Mouse (Mus musculus): ENCODE results near the gene Katnbl1.
"Not testable (repeated sequence)": the region's sequence is repeated elsewhere in the genome, so short reads cannot be mapped to it uniquely, and the experiment has no call there.

Katnbl1 gene

DNA sequence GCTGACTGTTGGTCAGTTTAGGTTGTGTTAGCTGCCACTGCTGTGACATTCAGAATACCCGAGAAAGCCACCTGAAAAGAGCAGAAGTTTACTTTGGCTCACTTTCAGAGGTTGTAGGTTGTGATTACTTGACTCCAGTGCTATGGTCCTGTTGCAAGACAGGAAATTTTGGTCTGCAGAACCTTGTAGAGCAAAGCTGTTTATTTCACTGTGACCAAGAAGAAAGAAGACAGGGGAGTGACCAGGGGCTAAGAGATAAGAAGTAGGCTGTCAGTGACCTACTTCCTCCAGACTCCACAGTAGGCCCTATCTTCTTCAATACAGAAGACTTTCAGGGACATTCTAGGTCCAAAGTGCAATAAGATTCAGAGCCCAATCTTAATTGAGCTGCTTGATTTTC lies 17.6 kb downstream of the Katnbl1 start:
- DNase-seq = no peak

- no peak for DNase-seq
Observed at GRCm38 (mm10) chr2:112407030-112407429, 28.0 kb downstream of the Katnbl1 start.

DNA sequence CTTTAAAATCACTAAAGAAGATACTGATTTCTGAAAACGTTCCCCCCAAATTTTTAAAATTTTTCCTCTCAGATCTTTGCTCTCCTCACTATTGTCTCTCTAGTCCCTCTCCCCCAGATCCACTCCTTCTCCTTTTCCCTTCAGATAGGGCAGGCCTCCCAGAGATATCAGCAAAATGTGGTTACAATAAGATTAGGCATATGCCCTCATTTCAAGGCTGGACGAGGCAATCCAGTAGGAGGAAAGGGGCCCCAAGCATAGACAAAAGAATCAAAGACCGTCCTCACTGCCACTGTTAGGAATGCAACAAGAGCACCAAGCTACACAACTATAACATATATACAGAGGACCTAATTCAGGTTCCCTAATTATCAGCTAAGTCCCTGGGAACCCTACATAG lies 46.3 kb downstream of the Katnbl1 start:
- no peak for DNase-seq

GRCm38 (mm10) chr2:112428534-112428933 lies 49.5 kb downstream of the Katnbl1 start:
- DNase-seq = not testable (repeated sequence)

DNA sequence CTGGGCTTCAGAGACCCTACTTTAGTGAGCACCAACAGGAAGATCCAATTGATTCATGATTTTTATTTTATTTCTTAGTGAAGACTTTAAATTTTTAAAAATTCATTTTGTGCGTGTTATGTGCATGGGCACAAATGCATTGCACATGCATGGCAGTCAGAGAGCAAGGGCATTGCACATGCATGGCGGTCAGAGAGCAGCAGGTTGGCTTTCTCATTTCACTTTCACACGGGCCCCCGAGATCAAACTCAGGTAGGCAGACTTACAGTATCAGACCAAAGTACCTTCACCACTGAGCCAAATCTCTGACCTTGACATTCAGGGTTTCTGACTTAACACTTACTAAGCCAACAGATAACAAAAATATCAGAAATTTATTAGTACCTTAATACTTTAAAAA lies 50.7 kb downstream of the Katnbl1 start:
- no peak for DNase-seq

DNA sequence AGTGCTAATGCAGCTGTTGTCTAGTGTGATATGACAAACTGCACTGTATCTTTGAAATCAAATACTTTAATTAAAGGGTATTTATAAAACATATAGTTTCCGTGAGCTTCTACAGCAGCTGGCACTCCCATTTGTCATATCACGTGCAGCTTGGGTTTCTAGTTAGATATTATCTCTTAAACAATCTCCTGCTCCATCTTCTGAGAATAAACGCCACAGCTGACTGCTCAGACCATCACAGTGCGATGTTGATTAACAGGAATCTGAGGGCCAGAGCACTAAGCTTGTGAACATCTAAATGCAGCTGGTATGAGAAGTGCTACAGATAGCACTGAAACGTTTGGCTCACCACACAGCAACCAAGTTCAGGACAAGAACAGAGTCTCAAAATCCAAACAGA lies 51.4 kb downstream of the Katnbl1 start:
- no peak for DNase-seq

DNA sequence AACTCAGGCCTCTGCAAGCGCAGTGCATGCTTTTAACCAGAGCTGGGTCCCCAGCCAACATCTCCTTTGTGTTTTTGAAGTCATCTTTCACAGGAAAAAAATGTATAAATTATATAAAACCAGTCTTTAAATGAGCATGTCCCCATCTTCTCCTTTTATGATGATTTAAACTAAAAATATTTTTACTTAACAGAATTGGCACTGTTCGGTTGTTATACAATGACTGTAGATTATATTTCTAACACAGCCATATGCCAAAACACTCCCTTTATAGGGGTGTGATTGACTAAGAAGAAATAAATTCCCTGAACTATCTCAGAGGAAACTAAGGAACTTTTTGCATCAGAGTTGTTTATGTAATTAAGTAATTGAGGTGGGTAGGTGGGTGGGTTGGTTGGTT lies 53.5 kb downstream of the Katnbl1 start:
- DNase-seq = no peak

DNA sequence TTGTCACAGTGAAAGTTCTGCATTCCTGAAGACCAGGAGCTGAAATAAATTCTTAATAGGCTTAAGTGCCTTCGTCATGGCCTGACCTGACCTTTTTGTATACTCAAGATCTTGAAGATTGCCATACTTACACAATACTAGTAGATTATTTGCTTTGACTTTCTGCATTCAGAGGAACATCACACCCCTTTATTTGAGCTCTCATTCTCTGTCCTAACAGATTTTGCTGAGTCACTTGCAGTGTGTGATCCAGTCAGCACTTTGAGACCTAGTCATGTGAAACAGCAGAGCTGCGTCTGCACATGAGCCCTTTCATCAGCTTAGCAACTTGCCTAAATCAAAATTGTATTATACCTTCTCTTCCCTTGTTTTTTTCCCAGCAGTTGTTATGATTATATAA lies 54.3 kb downstream of the Katnbl1 start:
- DNase-seq = no peak

GRCm38 (mm10) chr2:112436292-112436691 lies 57.3 kb downstream of the Katnbl1 start:
- no peak for DNase-seq

DNA sequence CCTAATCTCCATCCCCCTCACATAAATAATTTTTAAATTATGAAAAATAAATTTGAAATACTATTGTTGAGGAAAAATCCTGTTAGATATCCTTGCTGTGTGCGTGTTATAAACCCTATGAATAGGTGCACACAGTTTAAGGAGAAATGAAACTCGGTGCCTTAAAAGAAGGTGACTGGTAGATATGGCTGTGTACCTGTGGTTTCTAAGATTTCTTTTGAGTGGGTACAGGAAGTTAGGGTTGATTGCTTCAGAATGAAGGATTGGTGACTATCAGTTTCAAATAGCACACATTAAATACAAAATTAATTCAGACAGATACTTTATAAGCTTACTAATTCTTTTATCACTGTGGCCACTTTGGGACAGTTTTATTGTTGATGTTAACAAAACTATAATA lies 58.6 kb downstream of the Katnbl1 start:
- DNase-seq = no peak

- DNase-seq = no peak
Observed at GRCm38 (mm10) chr2:112443491-112443890, 64.5 kb downstream of the Katnbl1 start.

DNA sequence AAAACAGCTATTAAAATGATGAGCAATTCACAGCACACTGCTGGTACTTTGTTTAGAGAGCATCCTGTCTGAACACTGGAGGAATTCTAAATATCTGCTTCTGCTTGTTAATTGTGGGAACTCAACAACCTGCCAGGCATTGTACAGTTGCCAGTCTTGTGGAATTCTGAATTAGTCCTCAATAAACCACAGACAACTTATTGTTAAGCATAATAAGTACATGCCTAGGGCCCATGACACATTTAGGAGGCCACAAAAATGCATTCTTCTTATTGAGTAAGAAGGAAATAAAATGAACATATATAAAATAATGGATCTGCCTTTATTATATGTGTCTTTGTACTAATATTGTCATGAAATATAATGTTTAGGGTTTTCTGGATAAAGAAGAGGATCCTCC lies 66.5 kb downstream of the Katnbl1 start:
- DNase-seq = no peak

DNA sequence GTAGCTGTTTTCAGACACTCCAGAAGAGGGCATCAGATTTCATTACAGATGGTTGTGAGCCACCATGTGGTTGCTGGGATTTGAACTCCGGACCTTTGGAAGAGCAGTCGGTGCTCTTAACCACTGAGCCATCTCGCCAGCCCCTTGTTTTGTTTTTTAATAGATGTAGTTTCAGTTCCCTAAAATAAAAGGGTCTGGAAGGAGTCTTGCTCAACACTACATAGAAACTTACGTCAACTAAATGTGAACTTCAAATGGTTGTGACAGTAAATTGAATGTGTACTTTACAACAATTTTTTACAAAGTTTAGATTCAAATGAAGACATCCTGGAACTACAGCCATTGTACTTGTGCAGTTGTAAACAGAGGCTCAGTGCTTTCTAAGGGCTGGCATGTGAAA lies 69.0 kb downstream of the Katnbl1 start:
- not testable (repeated sequence) for DNase-seq

GRCm38 (mm10) chr2:112448510-112449059 lies 69.6 kb downstream of the Katnbl1 start:
- DNase-seq = no peak

- no peak for DNase-seq
Observed at GRCm38 (mm10) chr2:112449597-112450296, 70.7 kb downstream of the Katnbl1 start.

- DNase-seq = not testable (repeated sequence)
Observed at GRCm38 (mm10) chr2:112452513-112452912, 73.5 kb downstream of the Katnbl1 start.

DNA sequence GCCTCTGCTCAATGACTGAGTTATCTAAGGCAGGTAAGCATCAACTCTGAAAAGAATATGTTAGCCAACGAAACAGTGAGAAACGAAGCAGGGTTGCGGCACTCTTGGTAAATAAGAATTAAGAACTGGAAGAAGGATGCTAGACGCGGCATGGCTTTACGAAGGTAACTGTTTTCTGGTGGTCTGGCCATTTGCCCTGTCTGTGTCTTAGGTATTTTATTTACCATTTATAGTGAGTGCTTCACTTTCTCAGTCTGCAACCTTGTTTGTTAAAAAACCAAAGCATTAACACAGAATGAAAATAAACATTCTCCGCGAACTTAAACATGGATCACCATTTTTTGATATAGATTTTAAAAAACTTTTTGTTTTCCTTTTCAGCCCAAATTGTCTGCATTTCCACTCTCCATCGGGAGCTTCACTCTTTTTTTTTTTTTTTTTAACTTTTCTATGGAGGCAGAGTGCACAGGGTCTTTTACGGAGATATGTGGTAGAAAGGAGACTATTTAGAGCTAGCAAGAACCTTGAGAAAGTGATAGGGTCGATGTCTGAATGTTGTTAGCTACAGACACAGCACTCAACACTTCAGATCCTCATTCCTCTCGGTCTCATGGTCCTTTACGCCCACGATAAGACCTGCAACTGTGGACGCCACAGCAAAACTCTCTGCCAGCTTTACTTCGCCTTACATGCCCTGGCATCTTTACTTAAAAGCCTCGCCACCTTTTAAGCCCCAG lies 75.3 kb downstream of the Katnbl1 start:
- DNase-seq = no peak

DNA sequence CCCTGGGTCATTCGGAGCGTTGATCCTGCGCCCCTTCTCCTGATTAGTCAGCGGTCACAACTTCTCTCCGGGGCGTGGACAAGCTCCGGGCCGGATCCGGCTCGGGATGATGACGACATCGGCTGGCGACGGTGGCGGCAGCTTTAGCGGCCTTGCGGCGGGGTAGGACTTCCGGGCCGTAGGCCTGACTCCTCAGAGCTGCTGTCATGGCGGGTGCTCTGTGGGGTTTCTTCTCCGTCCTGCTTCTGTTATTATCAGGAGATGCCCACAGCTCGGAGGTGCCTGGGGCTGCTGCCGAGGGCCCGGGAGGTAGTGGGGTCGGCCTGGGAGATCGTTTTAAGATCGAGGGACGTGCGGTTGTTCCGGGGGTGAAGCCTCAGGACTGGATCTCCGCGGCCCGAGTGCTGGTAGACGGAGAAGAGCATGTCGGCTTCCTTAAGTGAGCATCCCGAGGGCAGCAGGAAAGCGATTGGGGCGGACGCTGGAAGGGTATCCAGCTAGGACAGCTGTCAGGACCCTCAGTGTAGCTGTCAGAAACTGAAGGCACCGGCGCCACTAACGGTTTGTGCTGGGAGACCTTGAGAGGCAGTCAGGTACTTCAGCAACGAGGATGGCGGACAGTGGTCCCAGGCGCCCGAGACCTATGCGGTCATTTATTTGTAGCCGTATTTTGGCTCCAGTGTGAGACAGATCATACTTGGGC lies 76.0 kb downstream of the Katnbl1 start, which contains the start of gene Emc7:
Gene Emc7, plus strand, starts transcription at position 136 of the 703 bp plus-strand sequence.
- DNase-seq = peak; percentile 93

DNA sequence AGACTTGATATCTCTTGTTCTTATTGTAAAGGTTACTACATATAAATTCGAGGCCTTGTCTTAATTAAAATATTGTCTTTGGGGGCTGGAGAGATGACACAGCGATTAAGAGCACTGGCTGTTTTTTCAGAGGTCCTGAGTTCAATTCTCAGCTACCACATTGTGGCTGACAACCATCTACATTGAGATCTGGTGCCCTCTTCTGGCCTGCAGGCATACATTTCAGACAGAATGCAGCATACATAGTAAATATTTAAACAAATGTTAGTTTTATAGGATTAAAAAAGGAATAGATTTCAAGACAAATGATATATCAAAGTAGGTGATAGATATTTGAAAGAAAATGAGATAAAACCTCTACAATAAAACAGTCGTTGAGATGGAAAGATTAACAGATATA lies 81.5 kb downstream of the Katnbl1 start:
- DNase-seq = no peak

All from layer of hippocampus, adult 9-11 months (tissue).